Mouse (Mus musculus) macrophage (primary cell): ENCODE results near the gene Fam24a. TPM values are rescaled to one million over a fixed set of nuclear protein-coding genes. Genes with fewer than 3 reads are reported as not detected.
A peak's percentile ranks its signal among the peaks of the same experiment; 100 is the strongest.

Source experiments
- H3K27ac ChIP-seq: fragments of 350-480 bp; formaldehyde crosslinking; 2 replicates; pipeline ENCODE4 v1.9.0; 2021
- H3K36me3 ChIP-seq: fragments of 350-480 bp; formaldehyde crosslinking; 2 replicates; pipeline ENCODE4 v1.9.0; 2021; ENCODE audit errors: inconsistent target
- H3K4me3 ChIP-seq: fragments of 350-480 bp; formaldehyde crosslinking; 2 replicates; pipeline ENCODE4 v1.9.0; 2021; ENCODE audit errors: inconsistent target
- H3K79me2 ChIP-seq: fragments of 350-480 bp; formaldehyde crosslinking; 2 replicates; pipeline ENCODE4 v1.9.0; 2021; ENCODE audit errors: inconsistent target
- WGBS: methylation state at CpG from one replicate; pipeline ENCODE4 v1.1.7; 2026; ENCODE audit warnings: inconsistent platforms; ENCODE audit not compliant: missing documents; 5-methylcytosine and 5-hydroxymethylcytosine counted together
- polyA plus RNA-seq: library from polyadenylated mRNA; stranded (reverse); fragments of 250-400 nt; gene quantifications from 3 replicates; pipeline ENCODE4 v1.2.4, GENCODE M21; 2018; ENCODE audit warnings: inconsistent platforms
- total RNA-seq, 78 experiments: library from RNA; depleted of rRNA; stranded (reverse); fragments of 250-400 nt; gene quantifications; 1 replicate in 9 of 78; 2 replicates in 24 of 78; 3 replicates in 43 of 78; 4 replicates in 2 of 78; pipeline ENCODE4 v1.2.4; 2018; ENCODE audit warnings: inconsistent platforms in 56 of 78

Gene Fam24a
- total RNA-seq (2018; cell fraction: chromatin; rRNA removed): not detected
- total RNA-seq (2018; cell fraction: cytosol; rRNA removed): not detected
- not detected for total RNA-seq (2018; cell fraction: nucleus; rRNA removed)
- polyA plus RNA-seq: not detected in 3 replicates

- H3K27ac ChIP-seq: no peak within 1 kb of the TSS
- H3K36me3 ChIP-seq: no peaks in the 10 kb centered on the region
- 80% methylated on average over 1 of the region's 1 CpGs for WGBS
- H3K79me2 ChIP-seq: no peaks in the 10 kb centered on the region
- H3K4me3 ChIP-seq: no peak within 1 kb of the TSS
These were observed at the start of gene Fam24a for GRCm38 (mm10) chr7:131333564-131333963. TSS of gene Fam24a (plus strand) at chr7:131333864.

DNA sequence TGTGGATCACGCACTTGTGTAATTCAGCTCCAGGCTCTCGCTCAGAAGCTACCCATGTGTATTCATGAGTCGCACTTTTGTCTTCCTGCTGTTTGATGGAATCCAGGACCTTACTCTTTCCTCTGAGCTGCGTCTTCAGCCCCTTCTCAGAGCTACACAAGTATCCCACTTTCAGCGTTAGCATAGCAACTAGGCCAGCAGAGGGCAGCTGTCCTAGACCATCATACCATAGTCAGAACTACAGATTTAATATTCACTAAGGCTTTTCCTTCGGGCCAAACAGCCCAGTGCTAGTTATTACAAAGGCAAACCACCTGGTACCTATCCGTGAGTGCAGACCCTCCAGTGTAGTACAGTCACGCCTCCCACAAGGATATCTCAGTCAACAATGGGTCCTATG is 36.5 kb upstream of the Fam24a start:
- Histone ChIP-seq H3K79me2 (no peaks in the 10 kb centered on the region), H3K4me3 (no peak overlapping the region), H3K27ac (no peak overlapping the region), H3K36me3 (no peaks in the 10 kb centered on the region)
- 83% methylated on average over 8 of the region's 8 CpGs for WGBS

DNA sequence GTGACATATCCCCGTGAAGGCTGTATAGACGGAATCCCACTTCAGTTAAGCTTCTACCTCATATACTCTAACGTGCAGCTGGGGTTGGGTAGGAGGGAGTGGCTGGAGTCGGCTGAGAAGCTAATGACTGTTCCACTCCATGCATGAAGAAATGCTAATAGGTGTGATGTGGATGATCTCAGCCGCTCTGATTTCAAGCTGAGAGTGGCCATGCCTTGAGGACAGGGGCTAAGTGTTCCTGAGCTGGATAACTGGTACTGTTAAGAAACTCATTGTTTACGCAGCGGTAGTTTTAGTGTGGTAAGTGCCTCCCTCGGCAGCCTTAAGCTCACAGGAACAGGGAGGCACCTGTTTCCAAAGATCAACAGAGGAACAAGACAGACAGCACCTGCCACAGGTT is 30.3 kb upstream of the Fam24a start:
- no peak overlapping the region for H3K27ac ChIP-seq
- WGBS: 86% methylated on average over 6 of the region's 8 CpGs
- H3K79me2 ChIP-seq: no peaks in the 10 kb centered on the region
- no peak overlapping the region for H3K4me3 ChIP-seq
- H3K36me3 ChIP-seq: no peaks in the 10 kb centered on the region

DNA sequence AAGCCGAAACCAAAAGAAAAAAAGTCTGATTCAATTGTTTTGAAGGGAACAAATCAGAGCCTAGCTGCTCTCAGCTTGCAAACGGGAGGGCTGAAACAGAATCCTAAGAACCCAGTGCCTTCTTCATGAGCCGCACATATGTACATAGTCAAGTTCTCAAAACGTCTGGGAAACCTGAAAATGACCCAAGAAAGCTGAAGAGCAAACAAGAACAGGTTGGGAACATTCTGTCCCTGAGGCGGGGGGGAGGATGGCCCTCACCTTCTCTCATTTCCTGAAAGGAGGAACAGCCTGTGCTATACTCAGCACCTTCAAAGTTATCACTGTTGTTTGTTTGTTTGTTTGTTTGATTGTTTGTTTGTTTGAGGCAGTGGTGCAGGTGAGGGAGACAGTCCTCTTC is 26.9 kb upstream of the Fam24a start:
- no peaks in the 10 kb centered on the region for H3K79me2 ChIP-seq
- no peak overlapping the region for H3K4me3 ChIP-seq
- no peaks in the 10 kb centered on the region for H3K36me3 ChIP-seq
- 81% methylated on average over 5 of the region's 5 CpGs for WGBS
- H3K27ac ChIP-seq: no peak overlapping the region

DNA sequence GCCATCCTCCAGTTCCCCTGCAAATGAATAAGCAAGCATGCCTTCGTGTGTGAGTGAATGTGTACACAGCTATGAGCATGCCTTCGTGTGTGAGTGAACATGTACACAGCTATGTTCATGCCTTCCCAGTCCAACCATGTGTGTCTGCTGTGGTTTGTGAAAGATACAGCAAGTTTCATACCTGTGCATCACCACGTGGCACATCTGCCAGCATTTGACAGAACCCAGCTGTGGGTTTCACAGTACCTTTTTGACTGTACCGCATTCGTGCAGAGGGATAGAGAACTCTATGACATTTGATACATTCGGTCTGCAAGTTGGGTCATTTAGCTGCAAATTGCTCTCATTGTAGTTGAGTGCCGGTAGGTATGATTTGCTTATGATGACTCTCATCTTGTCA is 19.2 kb upstream of the Fam24a start:
- WGBS: 85% methylated on average over 7 of the region's 7 CpGs

DNA sequence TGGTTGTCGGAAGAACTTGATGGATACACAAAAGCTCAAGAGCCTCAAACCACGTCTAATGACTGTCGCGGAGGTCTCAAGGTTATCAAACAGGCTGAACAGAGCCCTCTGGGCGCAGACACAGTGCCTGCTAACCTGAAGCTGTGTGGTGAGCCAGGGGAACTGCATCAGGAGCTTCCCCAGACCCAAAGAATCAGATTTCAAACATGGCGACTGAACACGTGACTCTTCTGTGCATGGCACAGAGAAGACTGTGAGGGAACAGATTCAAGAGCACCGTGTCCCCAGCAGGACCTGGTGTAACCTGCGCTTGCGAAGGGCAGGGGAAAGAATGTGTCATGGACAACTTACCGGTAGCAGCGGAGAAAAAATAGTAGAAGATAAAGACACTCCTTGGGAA is 16.1 kb upstream of the Fam24a start:
- Histone ChIP-seq H3K36me3 (no peaks in the 10 kb centered on the region), H3K4me3 (no peak overlapping the region), H3K79me2 (no peaks in the 10 kb centered on the region), H3K27ac (no peak overlapping the region)
- 75% methylated on average over 12 of the region's 12 CpGs for WGBS

More for the DNA sequence above, 19.2 kb upstream of the Fam24a start:
- no peaks in the 10 kb centered on the region for H3K36me3 ChIP-seq
- H3K4me3 ChIP-seq: no peak overlapping the region
- H3K27ac ChIP-seq: no peak overlapping the region
- no peaks in the 10 kb centered on the region for H3K79me2 ChIP-seq

- Histone ChIP-seq H3K36me3 (no peaks in the 10 kb centered on the region), H3K4me3 (no peak overlapping the region), H3K79me2 (no peaks in the 10 kb centered on the region), H3K27ac (no peak overlapping the region)
- WGBS: 91% methylated on average over 3 of the region's 7 CpGs
These were observed 15.3 kb upstream of the Fam24a start for GRCm38 (mm10) chr7:131318340-131318739.

DNA sequence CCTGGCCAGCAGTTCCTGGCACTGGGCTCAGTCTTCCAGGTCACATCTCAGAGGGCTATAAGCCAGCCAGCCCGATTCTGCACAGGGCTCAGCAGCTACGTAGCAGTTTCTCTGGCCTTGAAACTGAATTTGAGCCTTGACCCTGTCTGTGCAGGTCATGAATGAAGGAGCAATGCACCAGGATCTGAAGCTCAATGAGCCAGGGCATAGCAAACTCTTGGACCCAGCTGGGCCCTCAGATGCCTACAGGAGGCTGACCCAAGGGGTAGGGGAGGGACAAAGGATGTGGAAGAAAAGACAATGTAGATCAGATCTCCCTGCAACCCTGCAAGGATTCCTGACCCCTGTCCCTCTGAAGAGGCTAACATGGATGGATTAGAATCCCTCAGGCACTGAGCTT is 11.5 kb upstream of the Fam24a start, which contains the start of gene Cuzd1:
TSS of gene Cuzd1 (minus strand) at position 101 of the 400 bp plus-strand sequence.
- Histone ChIP-seq H3K79me2 (no peaks in the 10 kb centered on the region), H3K36me3 (no peaks in the 10 kb centered on the region), H3K27ac (no peak within 1 kb of the TSS), H3K4me3 (no peak within 1 kb of the TSS)
- no CpG with 5 or more reads among the region's 2 CpGs for WGBS

GRCm38 (mm10) chr7:131327054-131327453 is 6.6 kb upstream of the Fam24a start:
- Histone ChIP-seq H3K79me2 (no peaks in the 10 kb centered on the region), H3K27ac (no peak overlapping the region), H3K36me3 (no peaks in the 10 kb centered on the region), H3K4me3 (no peak overlapping the region)
- 87% methylated on average over 5 of the region's 5 CpGs for WGBS

GRCm38 (mm10) chr7:131329416-131329815 is 4.2 kb upstream of the Fam24a start, which contains the start of gene Fam24b:
TSS of gene Fam24b (minus strand) at chr7:131329516.
- 96% methylated on average over 5 of the region's 5 CpGs for WGBS
- H3K27ac ChIP-seq: no peak within 1 kb of the TSS
- no peaks in the 10 kb centered on the region for H3K36me3 ChIP-seq
- H3K4me3 ChIP-seq: no peak within 1 kb of the TSS
- H3K79me2 ChIP-seq: no peaks in the 10 kb centered on the region

DNA sequence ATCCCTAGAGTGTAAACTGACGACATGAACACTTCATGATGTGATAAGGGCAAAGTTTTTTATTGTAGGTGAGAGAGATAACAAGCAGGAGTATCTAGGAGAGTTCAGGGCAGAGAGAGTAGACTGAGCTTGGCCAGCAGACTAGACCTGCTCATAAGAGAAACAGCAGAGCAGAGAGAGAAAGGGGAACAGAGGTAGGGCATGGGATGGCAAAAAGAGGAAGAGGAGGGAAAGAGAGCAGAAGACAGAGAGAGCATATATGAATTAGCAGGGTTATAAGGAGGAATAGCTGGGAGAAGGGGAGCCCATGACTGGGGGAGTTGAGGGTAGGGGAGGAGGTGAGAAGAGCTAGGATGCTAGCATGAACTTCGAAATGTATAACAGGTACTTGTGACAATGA is 2.0 kb upstream of the Fam24a start:
- WGBS: 76% methylated on average over 2 of the region's 2 CpGs
- Histone ChIP-seq H3K36me3 (no peaks in the 10 kb centered on the region), H3K27ac (no peak overlapping the region), H3K4me3 (no peak overlapping the region), H3K79me2 (no peaks in the 10 kb centered on the region)

GRCm38 (mm10) chr7:131337502-131338068 is 3.9 kb downstream of the Fam24a start:
- no peak overlapping the region for H3K4me3 ChIP-seq
- peaks cover 23% of the 10 kb centered on the region for H3K36me3 ChIP-seq
- H3K79me2 ChIP-seq: no peaks in the 10 kb centered on the region
- H3K27ac ChIP-seq: no peak overlapping the region
- WGBS: 90% methylated on average over 8 of the region's 8 CpGs

- Histone ChIP-seq H3K79me2 (no peaks in the 10 kb centered on the region), H3K27ac (no peak overlapping the region), H3K4me3 (no peak overlapping the region), H3K36me3 (peaks cover 47% of the 10 kb centered on the region)
- 92% methylated on average over 7 of the region's 7 CpGs for WGBS
These were observed 12.3 kb downstream of the Fam24a start for GRCm38 (mm10) chr7:131345856-131346541.

- 80% methylated on average over 13 of the region's 13 CpGs for WGBS
- H3K27ac ChIP-seq: no peak overlapping the region
- H3K36me3 ChIP-seq: peaks cover 20% of the 10 kb centered on the region
- no peak overlapping the region for H3K4me3 ChIP-seq
- H3K79me2 ChIP-seq: 0 out of 2 replicates have a peak, but pooled peaks cover 2% of the 10 kb centered on the region
These were observed 22.4 kb downstream of the Fam24a start for GRCm38 (mm10) chr7:131356105-131356504.

DNA sequence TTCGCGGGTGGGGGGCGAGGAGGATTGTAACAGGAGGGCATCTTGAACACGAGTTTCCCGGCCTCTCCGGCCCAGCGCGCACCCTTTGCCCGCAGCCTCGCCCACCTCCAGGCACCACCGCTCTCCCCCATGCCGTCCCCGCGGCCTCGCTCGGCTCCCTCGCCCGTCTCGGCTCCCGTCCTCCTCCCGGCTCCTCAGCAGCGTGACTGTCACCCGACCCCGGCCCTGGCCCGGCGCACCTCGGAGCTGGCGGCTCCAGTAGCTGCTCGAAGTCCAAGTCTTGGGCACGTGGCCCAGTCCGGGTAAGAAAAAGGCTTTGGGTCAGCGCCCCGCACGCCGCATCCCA is 28.6 kb downstream of the Fam24a start:
- H3K36me3 ChIP-seq: peaks cover 10% of the 10 kb centered on the region; the same call in 1 of the 2 replicates
- WGBS: under 1% methylated on average over 35 of the region's 35 CpGs
- peak overlapping the region; percentile 54 for H3K4me3 ChIP-seq
- H3K79me2 ChIP-seq: 0 out of 2 replicates have a peak, but pooled peaks cover 11% of the 10 kb centered on the region
- H3K27ac ChIP-seq: no peak overlapping the region
